18 mouse cellular contexts compared by ENCODE assay signal in the genomic region with DNA sequence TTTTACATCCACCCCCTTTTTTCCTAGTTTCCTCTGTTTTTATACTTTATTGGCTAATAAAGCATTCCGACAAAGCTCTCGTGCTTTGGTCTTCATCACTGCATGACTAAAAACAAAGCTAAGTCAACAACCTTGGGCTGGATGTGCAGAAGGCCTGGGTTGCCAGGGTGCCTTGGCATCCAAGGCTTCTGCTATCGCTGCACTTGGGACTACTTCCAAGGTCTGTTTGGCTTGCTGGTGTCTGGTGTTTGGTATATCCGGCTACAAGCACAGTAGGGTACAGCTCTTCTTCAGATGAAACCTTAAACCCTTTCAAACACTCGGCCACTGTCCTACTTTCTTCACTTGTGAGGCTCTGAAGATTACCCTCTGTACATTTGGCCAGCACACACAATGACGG.
A peak's percentile ranks its signal among the peaks of the same experiment; 100 is the strongest.
DNase-seq lines count a peak whose midpoint lies in the region; ATAC-seq and TF ChIP-seq lines count a peak whose summit lies in the region.
"Had no signal": no experiment of that assay in that cellular context is flagged by ENCODE, and none has a peak within 500 bp of the region (broad histone marks: within the 10 kb centered on the region; RNA-seq: fewer than 3 reads in every experiment).

No protein-coding gene starts in this region.

- H3K9ac ChIP-seq in midbrain, postnatal 0 days (replicated peaks; ENCODE audit: low read length, poor library complexity, severe bottlenecking) = no peak overlapping the region
- no peak overlapping the region for H3K9ac ChIP-seq in kidney, embryonic 15.5 days
- H3K9ac ChIP-seq: hindbrain, embryonic 15.5 days; limb, embryonic 13.5 days; neural tube, embryonic 15.5 days had no signal

- peak; percentile 30 to 80 for DNase-seq in adrenal gland, adult (ENCODE audit: inconsistent age in 2 of 2, low spot score in 1 of 2)
- DNase-seq in adrenal gland, postnatal 4 days (ENCODE audit: low spot score in 2 of 2) = no peak
- peak; percentile 12 to 25 for DNase-seq in heart, adult 18-20 months
- no peak for DNase-seq in heart, postnatal 4 days
- DNase-seq in midbrain, postnatal 0 days (ENCODE audit: low spot score) = peak; percentile 4
- DNase-seq in midbrain, embryonic 10.5 days (ENCODE audit: low spot score) = no peak
- peak; percentile 17 for DNase-seq in heart, postnatal 10 days
- DNase-seq: kidney, adult 2 months; layer of hippocampus, postnatal 36 days; lung, adult 18-20 months; right cerebral cortex, postnatal 14 days; thymus, adult 2 months had no signal

- H3K4me2 ChIP-seq in midbrain, postnatal 0 days (ENCODE audit: low read depth, low read length, poor library complexity, severe bottlenecking) = no peak overlapping the region
- no peak overlapping the region for H3K4me2 ChIP-seq in kidney, embryonic 15.5 days
- H3K4me2 ChIP-seq: hindbrain, embryonic 15.5 days; limb, embryonic 13.5 days; neural tube, embryonic 15.5 days had no signal

- no peak for ATAC-seq in midbrain, postnatal 0 days (ENCODE audit: low FRiP score)
- ATAC-seq in kidney, embryonic 15.5 days (replicated peaks; ENCODE audit: low FRiP score) = no peak
- ATAC-seq: activated CD4-positive, CD25-positive, alpha-beta regulatory T cell, adult 4 months had no signal

- no peak overlapping the region for H3K4me3 ChIP-seq in midbrain, postnatal 0 days (ENCODE audit: low read depth, low read length)
- no peak overlapping the region for H3K4me3 ChIP-seq in midbrain, embryonic 10.5 days
- H3K4me3 ChIP-seq in kidney, embryonic 15.5 days (replicated peaks) = no peak overlapping the region
- H3K4me3 ChIP-seq: hindbrain, embryonic 15.5 days; limb, embryonic 13.5 days; neural tube, embryonic 15.5 days had no signal

- intact Hi-C loops in heart, postnatal 10 days (cut with DNase I) = no loop called here

- no peaks in the 10 kb centered on the region for H3K9me3 ChIP-seq in midbrain, postnatal 0 days (ENCODE audit: low read length)
- no peaks in the 10 kb centered on the region for H3K9me3 ChIP-seq in midbrain, embryonic 10.5 days (replicated peaks)
- H3K9me3 ChIP-seq in kidney, embryonic 15.5 days (replicated peaks) = no peaks in the 10 kb centered on the region
- H3K9me3 ChIP-seq: hindbrain, embryonic 15.5 days; limb, embryonic 13.5 days; neural tube, embryonic 15.5 days had no signal

- no peak for TF ChIP-seq CTCF in midbrain, postnatal 0 days (IDR thresholded peaks at IDR 0.05)

- no peaks in the 10 kb centered on the region for H3K36me3 ChIP-seq in midbrain, postnatal 0 days (ENCODE audit: insufficient read depth, low read length)
- H3K36me3 ChIP-seq in midbrain, embryonic 10.5 days = no peaks in the 10 kb centered on the region
- H3K36me3 ChIP-seq in kidney, embryonic 15.5 days = no peaks in the 10 kb centered on the region
- H3K36me3 ChIP-seq: hindbrain, embryonic 15.5 days; limb, embryonic 13.5 days; neural tube, embryonic 15.5 days had no signal

- H3K27me3 ChIP-seq in midbrain, postnatal 0 days (ENCODE audit: insufficient read depth, low read length) = no peaks in the 10 kb centered on the region
- H3K27me3 ChIP-seq in midbrain, embryonic 10.5 days (ENCODE audit: low read depth, poor library complexity, severe bottlenecking) = peaks cover 58% of the 10 kb centered on the region
- peaks cover 10% of the 10 kb centered on the region; the same call in 1 of the 2 replicates for H3K27me3 ChIP-seq in kidney, embryonic 15.5 days
- H3K27me3 ChIP-seq: CH12.LX; hindbrain, embryonic 15.5 days; neural tube, embryonic 15.5 days had no signal

- no peaks in the 10 kb centered on the region for H3K4me1 ChIP-seq in midbrain, postnatal 0 days (ENCODE audit: insufficient read depth, low read length)
- peaks cover 5% of the 10 kb centered on the region; the same call in 1 of the 2 replicates for H3K4me1 ChIP-seq in midbrain, embryonic 10.5 days
- H3K4me1 ChIP-seq in kidney, embryonic 15.5 days = no peaks in the 10 kb centered on the region
- H3K4me1 ChIP-seq: hindbrain, embryonic 15.5 days; limb, embryonic 13.5 days; neural tube, embryonic 15.5 days had no signal

- WGBS in midbrain, postnatal 0 days = 64% methylated on average over 6 of the region's 6 CpGs
- WGBS in midbrain, embryonic 10.5 days = 80% methylated on average over 6 of the region's 6 CpGs
- WGBS in kidney, embryonic 15.5 days = 68% methylated on average over 6 of the region's 6 CpGs

- H3K27ac ChIP-seq in midbrain, postnatal 0 days (ENCODE audit: low read depth, low read length) = no peak overlapping the region
- no peak overlapping the region for H3K27ac ChIP-seq in midbrain, embryonic 10.5 days (replicated peaks)
- H3K27ac ChIP-seq in kidney, embryonic 15.5 days = no peak overlapping the region
- H3K27ac ChIP-seq: hindbrain, embryonic 15.5 days; limb, embryonic 13.5 days; neural tube, embryonic 15.5 days had no signal

Comparison
In these comparisons a context has a peak if more than half of its experiments do, and no peak if none do; other contexts are left out.
1. DNase-seq: peak in adrenal gland, adult (2 of 2), heart, adult 18-20 months (2 of 2), midbrain, postnatal 0 days (single experiment) and heart, postnatal 10 days (2 of 2); none in adrenal gland, postnatal 4 days (0 of 2), heart, postnatal 4 days (single experiment) and midbrain, embryonic 10.5 days (single experiment).